Mouse (Mus musculus) spleen, embryonic (tissue): Measurements from ENCODE around the gene Abtb2.

ENCODE experiments used
- CTCF ChIA-PET: fragments of 350-600 bp; sonication (Branson Sonifier 250); formaldehyde crosslinking; loops from one replicate; lab custom pipeline; 2022; lab: Charles Lee

Abtb2 gene

GRCm38 (mm10) chr2:103610831-103611535 is 44.9 kb downstream of the Abtb2 start:
- CTCF ChIA-PET: interaction anchor here (0.6 kb wide), 1 partner anchor 803 kb away, joined by 3 read pairs; no protein-coding TSS in a partner anchor

GRCm38 (mm10) chr2:103613865-103614264 is 47.8 kb downstream of the Abtb2 start:
- CTCF ChIA-PET: no interaction called here

GRCm38 (mm10) chr2:103615028-103615427 is 48.9 kb downstream of the Abtb2 start:
- CTCF ChIA-PET: no interaction called here

- CTCF ChIA-PET: interaction anchor here (0.5 kb wide), 1 partner anchor 63 kb away, joined by 20 read pairs; no protein-coding TSS in a partner anchor
These were observed 52.3 kb downstream of the Abtb2 start for GRCm38 (mm10) chr2:103618407-103618806.

GRCm38 (mm10) chr2:103622950-103623349 is 56.8 kb downstream of the Abtb2 start:
- CTCF ChIA-PET: no interaction called here

- CTCF ChIA-PET: interaction anchor here (0.8 kb wide), 1 partner anchor 36 kb away, joined by 3 read pairs; no protein-coding TSS in a partner anchor
These were observed 59.3 kb downstream of the Abtb2 start for GRCm38 (mm10) chr2:103625349-103625932.

GRCm38 (mm10) chr2:103627101-103627500 is 61.0 kb downstream of the Abtb2 start:
- CTCF ChIA-PET: interaction anchor here (0.6 kb wide), 1 partner anchor 56 kb away, joined by 4 read pairs; no protein-coding TSS in a partner anchor

- CTCF ChIA-PET: no interaction called here
These were observed 63.8 kb downstream of the Abtb2 start for GRCm38 (mm10) chr2:103629956-103630355.

GRCm38 (mm10) chr2:103631293-103631717 is 65.2 kb downstream of the Abtb2 start:
- CTCF ChIA-PET: no interaction called here

GRCm38 (mm10) chr2:103632136-103632925 is 66.2 kb downstream of the Abtb2 start:
- CTCF ChIA-PET: no interaction called here

GRCm38 (mm10) chr2:103632926-103633250 is 66.8 kb downstream of the Abtb2 start:
- CTCF ChIA-PET: no interaction called here

GRCm38 (mm10) chr2:103635731-103636487 is 69.8 kb downstream of the Abtb2 start:
- CTCF ChIA-PET: no interaction called here

GRCm38 (mm10) chr2:103637385-103637784 is 71.3 kb downstream of the Abtb2 start:
- CTCF ChIA-PET: no interaction called here

GRCm38 (mm10) chr2:103637943-103638342 is 71.8 kb downstream of the Abtb2 start:
- CTCF ChIA-PET: no interaction called here

- CTCF ChIA-PET: no interaction called here
These were observed 73.6 kb downstream of the Abtb2 start for GRCm38 (mm10) chr2:103639701-103640100.

- CTCF ChIA-PET: no interaction called here
These were observed 74.8 kb downstream of the Abtb2 start for GRCm38 (mm10) chr2:103640861-103641260.

- CTCF ChIA-PET: no interaction called here
These were observed 77.6 kb downstream of the Abtb2 start for GRCm38 (mm10) chr2:103643584-103644211.

- CTCF ChIA-PET: no interaction called here
These were observed 78.3 kb downstream of the Abtb2 start for GRCm38 (mm10) chr2:103644418-103644817.

GRCm38 (mm10) chr2:103650314-103650879 is 84.3 kb downstream of the Abtb2 start:
- CTCF ChIA-PET: no interaction called here

GRCm38 (mm10) chr2:103652121-103652520 is 86.0 kb downstream of the Abtb2 start:
- CTCF ChIA-PET: interaction anchor here (0.7 kb wide), 1 partner anchor 51 kb away, joined by 5 read pairs; no protein-coding TSS in a partner anchor

GRCm38 (mm10) chr2:103655037-103655436 is 88.9 kb downstream of the Abtb2 start:
- CTCF ChIA-PET: no interaction called here
